Mouse (Mus musculus) spleen, adult 2 months (tissue): ENCODE data around the gene Fam129c.

Experiments
- CTCF ChIP-seq: fragments of 200-500 bp; IDR thresholded peaks from 2 replicates; pipeline ENCODE4 v1.5.1; 2011; ENCODE audit warnings: mild to moderate bottlenecking, inconsistent platforms; ENCODE audit not compliant: insufficient read depth, insufficient read length, insufficient replicate concordance; ENCODE audit errors: extremely low read depth
- POLR2A ChIP-seq: fragments of 200-500 bp; IDR thresholded peaks from 2 replicates; pipeline ENCODE4 v1.6.1; 2011; ENCODE audit warnings: low read depth, low read length, inconsistent platforms

DNA sequence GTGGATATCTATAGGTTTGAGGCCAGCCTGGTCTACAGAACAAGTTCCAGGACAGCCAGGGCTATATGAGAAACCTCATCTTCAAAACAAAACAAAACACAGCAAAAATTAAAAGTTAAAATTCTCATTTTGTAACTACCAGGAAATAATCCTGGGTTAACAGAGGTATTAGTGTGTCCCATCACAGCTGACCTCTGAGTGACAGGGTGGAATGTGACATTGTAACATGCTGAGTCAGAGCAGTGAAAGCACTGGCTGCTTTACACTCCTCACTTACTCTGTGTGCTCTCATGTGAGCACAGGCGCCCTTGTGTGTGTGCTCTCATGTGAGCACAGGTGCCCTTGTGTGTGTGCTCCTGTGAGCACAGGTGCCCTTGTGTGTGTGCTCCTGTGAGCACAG is 22.4 kb upstream of the Fam129c start:
- no peak for TF ChIP-seq CTCF
- no peak for TF ChIP-seq POLR2A
